Mouse (Mus musculus) heart, postnatal 0 days (tissue): Measurements from ENCODE around the gene Adgrd1.

Experiments used
- CTCF ChIP-seq: IDR thresholded peaks from 2 replicates; pipeline ENCODE4 v1.5.1; 2016; ENCODE audit warnings: antibody characterized with exemption, control low read depth, low read depth
- EP300 ChIP-seq: IDR thresholded peaks from 2 replicates; pipeline ENCODE4 v1.6.1; 2016; ENCODE audit warnings: antibody characterized with exemption, low read depth

DNA sequence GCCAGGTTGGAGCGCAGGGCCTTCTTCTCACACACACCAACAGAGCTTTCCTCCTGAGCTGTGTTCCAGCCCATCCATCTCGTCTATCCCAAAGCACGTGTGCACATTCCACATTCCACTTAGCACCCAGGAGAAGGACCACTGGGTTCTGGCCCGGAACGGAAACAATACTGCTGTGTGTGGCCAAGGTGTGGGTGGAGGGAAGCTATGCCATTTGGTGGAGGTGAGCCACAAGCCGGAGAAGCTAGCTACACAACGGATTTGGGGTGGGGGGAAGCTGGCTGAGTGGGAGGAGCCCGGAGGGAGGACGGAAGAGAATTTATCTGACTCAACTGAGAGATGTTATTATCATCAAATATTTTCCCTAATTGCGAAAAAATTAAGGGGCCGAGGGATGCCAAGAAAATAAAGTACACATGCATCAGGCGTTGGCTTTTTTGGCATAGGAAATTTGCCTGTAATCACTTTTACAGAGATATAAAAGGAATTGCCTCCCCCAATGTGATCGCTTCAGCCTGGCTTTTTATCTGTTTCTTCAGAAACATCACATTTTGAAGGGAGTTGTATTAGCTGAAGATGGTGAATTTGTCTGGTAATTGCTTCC lies 29.2 kb upstream of the Adgrd1 start:
- TF ChIP-seq CTCF (no peak), EP300 (no peak)
